Mouse (Mus musculus) kidney, adult 18-20 months (tissue): Measurements from ENCODE around the gene Nipal4.
A peak's percentile ranks its signal among the peaks of the same experiment; 100 is the strongest.

Experiments used
- DNase-seq: peaks from one replicate; pipeline ENCODE4 v3.0.0; 2021

The Nipal4 gene

GRCm38 (mm10) chr11:46156945-46157344 lies 9.4 kb downstream of the Nipal4 start:
- no peak for DNase-seq

GRCm38 (mm10) chr11:46146619-46147018 lies 19.7 kb downstream of the Nipal4 start:
- DNase-seq = no peak

- DNase-seq = no peak
These were observed 21.0 kb downstream of the Nipal4 start for GRCm38 (mm10) chr11:46145163-46145875.

- DNase-seq = no peak
These were observed 23.0 kb downstream of the Nipal4 start for GRCm38 (mm10) chr11:46143342-46143741.

- no peak for DNase-seq
These were observed 31.4 kb downstream of the Nipal4 start for GRCm38 (mm10) chr11:46134899-46135298.

GRCm38 (mm10) chr11:46131022-46131986 lies 35.0 kb downstream of the Nipal4 start:
- DNase-seq = no peak

- peak; percentile 74 for DNase-seq
These were observed 37.8 kb downstream of the Nipal4 start for GRCm38 (mm10) chr11:46128548-46128945.

GRCm38 (mm10) chr11:46127621-46128547 lies 38.4 kb downstream of the Nipal4 start:
- peak; percentile 13 for DNase-seq

- DNase-seq = no peak
These were observed 39.4 kb downstream of the Nipal4 start for GRCm38 (mm10) chr11:46126827-46127410.

GRCm38 (mm10) chr11:46126317-46126716 lies 40.0 kb downstream of the Nipal4 start:
- DNase-seq = no peak

GRCm38 (mm10) chr11:46125835-46126229 lies 40.5 kb downstream of the Nipal4 start:
- no peak for DNase-seq

- no peak for DNase-seq
These were observed 41.0 kb downstream of the Nipal4 start for GRCm38 (mm10) chr11:46125093-46125834.

- DNase-seq = no peak
These were observed 42.9 kb downstream of the Nipal4 start for GRCm38 (mm10) chr11:46123328-46123866.

- no peak for DNase-seq
These were observed 43.4 kb downstream of the Nipal4 start for GRCm38 (mm10) chr11:46122875-46123274.

- no peak for DNase-seq
These were observed 44.6 kb downstream of the Nipal4 start for GRCm38 (mm10) chr11:46121666-46122065.

- DNase-seq = no peak
These were observed 46.2 kb downstream of the Nipal4 start for GRCm38 (mm10) chr11:46120084-46120483.

GRCm38 (mm10) chr11:46119624-46120023 lies 46.7 kb downstream of the Nipal4 start:
- DNase-seq = no peak

- DNase-seq = no peak
These were observed 49.8 kb downstream of the Nipal4 start for GRCm38 (mm10) chr11:46116510-46116909.

- DNase-seq = no peak
These were observed 50.7 kb downstream of the Nipal4 start for GRCm38 (mm10) chr11:46115411-46116173.

GRCm38 (mm10) chr11:46115011-46115410 lies 51.3 kb downstream of the Nipal4 start:
- no peak for DNase-seq

GRCm38 (mm10) chr11:46114221-46114620 lies 52.1 kb downstream of the Nipal4 start:
- DNase-seq = no peak
